ENCODE assay signal across 10 mouse cellular contexts in genomic region chr1:63213478-63214270, GRCm38 (mm10). TPM values are rescaled to one million over a fixed set of nuclear protein-coding genes. Genes with fewer than 3 reads are reported as not detected.
DNase-seq lines count a peak whose midpoint lies in the region; ATAC-seq and TF ChIP-seq lines count a peak whose summit lies in the region.
"Had no signal": no experiment of that assay in that cellular context is flagged by ENCODE, and none has a peak within 500 bp of the region (broad histone marks: within the 10 kb centered on the region; RNA-seq: fewer than 3 reads in every experiment).

No protein-coding gene starts in this region.

- no peaks in the 10 kb centered on the region for H3K36me3 ChIP-seq in kidney, postnatal 0 days (ENCODE audit: insufficient read depth, low read length)
- no peaks in the 10 kb centered on the region for H3K36me3 ChIP-seq in embryonic facial prominence, embryonic 10.5 days (replicated peaks)
- no peaks in the 10 kb centered on the region for H3K36me3 ChIP-seq in hindbrain, embryonic 10.5 days
- no peaks in the 10 kb centered on the region for H3K36me3 ChIP-seq in midbrain, postnatal 0 days (ENCODE audit: insufficient read depth, low read length)

- peak overlapping the region; percentile 41 for H3K4me2 ChIP-seq in kidney, postnatal 0 days (ENCODE audit: low read length)
- peak overlapping the region; percentile 26 for H3K4me2 ChIP-seq in midbrain, postnatal 0 days (ENCODE audit: low read depth, low read length, poor library complexity, severe bottlenecking)

- TF ChIP-seq CTCF in kidney, postnatal 0 days (IDR thresholded peaks at IDR 0.05; ENCODE audit: low read depth) = no peak
- no peak for TF ChIP-seq CTCF in midbrain, postnatal 0 days (IDR thresholded peaks at IDR 0.05)

- no peaks in the 10 kb centered on the region for H3K9me3 ChIP-seq in kidney, postnatal 0 days (replicated peaks; ENCODE audit: low read length)
- H3K9me3 ChIP-seq in embryonic facial prominence, embryonic 10.5 days = no peaks in the 10 kb centered on the region
- H3K9me3 ChIP-seq in hindbrain, embryonic 10.5 days = no peaks in the 10 kb centered on the region
- no peaks in the 10 kb centered on the region for H3K9me3 ChIP-seq in midbrain, postnatal 0 days (ENCODE audit: low read length)

- no peak overlapping the region for H3K27ac ChIP-seq in kidney, postnatal 0 days
- no peak overlapping the region; the same call in 1 of the 2 replicates for H3K27ac ChIP-seq in embryonic facial prominence, embryonic 10.5 days (replicated peaks)
- H3K27ac ChIP-seq in hindbrain, embryonic 10.5 days = peak overlapping the region; percentile 72
- 0 out of 2 replicates have a peak overlapping the region, but pooled peaks have one; percentile 39 for H3K27ac ChIP-seq in midbrain, postnatal 0 days (ENCODE audit: low read depth, low read length)

- peak; percentile 18 for DNase-seq in kidney, postnatal 0 days (ENCODE audit: low spot score)
- DNase-seq in kidney, postnatal 25 days = no peak
- no peak for DNase-seq in embryonic facial prominence, embryonic 10.5 days (ENCODE audit: low spot score)
- no peak for DNase-seq in hindbrain, embryonic 10.5 days (ENCODE audit: low spot score)
- DNase-seq in midbrain, postnatal 0 days (ENCODE audit: low spot score) = no peak
- no peak for DNase-seq in layer of hippocampus, adult 9-10 months (ENCODE audit: low spot score)
- DNase-seq in layer of hippocampus, postnatal 14 days (ENCODE audit: low spot score in 2 of 2) = no peak
- no peak for DNase-seq in spleen, postnatal 10 days (ENCODE audit: low spot score in 2 of 2)

- H3K27me3 ChIP-seq in kidney, postnatal 0 days (ENCODE audit: insufficient read depth, low read length) = no peaks in the 10 kb centered on the region
- H3K27me3 ChIP-seq in embryonic facial prominence, embryonic 10.5 days (replicated peaks; ENCODE audit: low read depth, poor library complexity, severe bottlenecking) = peaks cover 5% of the 10 kb centered on the region; the same call in 1 of the 2 replicates
- 0 out of 2 replicates have a peak, but pooled peaks cover 5% of the 10 kb centered on the region for H3K27me3 ChIP-seq in hindbrain, embryonic 10.5 days (ENCODE audit: insufficient read depth, poor library complexity, severe bottlenecking)
- no peaks in the 10 kb centered on the region for H3K27me3 ChIP-seq in midbrain, postnatal 0 days (ENCODE audit: insufficient read depth, low read length)

- no peak overlapping the region for H3K9ac ChIP-seq in kidney, postnatal 0 days (ENCODE audit: low read depth, low read length)
- 0 out of 2 replicates have a peak overlapping the region, but pooled peaks have one; percentile 42 for H3K9ac ChIP-seq in midbrain, postnatal 0 days (replicated peaks; ENCODE audit: low read length, poor library complexity, severe bottlenecking)

- 31% methylated on average over 22 of the region's 22 CpGs for WGBS in kidney, postnatal 0 days
- WGBS in embryonic facial prominence, embryonic 10.5 days = 17% methylated on average over 22 of the region's 22 CpGs
- WGBS in hindbrain, embryonic 10.5 days = 22% methylated on average over 22 of the region's 22 CpGs
- 14% methylated on average over 22 of the region's 22 CpGs for WGBS in midbrain, postnatal 0 days

- no peak for ATAC-seq in kidney, postnatal 0 days (replicated peaks; ENCODE audit: low FRiP score, low read depth)
- ATAC-seq in midbrain, postnatal 0 days (ENCODE audit: low FRiP score) = peak; percentile 56; the same call in 1 of the 2 replicates

- H3K4me1 ChIP-seq in kidney, postnatal 0 days (replicated peaks; ENCODE audit: insufficient read depth, low read length) = 0 out of 2 replicates have a peak, but pooled peaks cover 7% of the 10 kb centered on the region
- H3K4me1 ChIP-seq in embryonic facial prominence, embryonic 10.5 days = peaks cover 18% of the 10 kb centered on the region
- H3K4me1 ChIP-seq in hindbrain, embryonic 10.5 days (replicated peaks) = peaks cover 10% of the 10 kb centered on the region
- no peaks in the 10 kb centered on the region for H3K4me1 ChIP-seq in midbrain, postnatal 0 days (ENCODE audit: insufficient read depth, low read length)

- H3K4me3 ChIP-seq in kidney, postnatal 0 days (replicated peaks; ENCODE audit: low read depth, low read length) = no peak overlapping the region
- peak overlapping the region; percentile 44 for H3K4me3 ChIP-seq in embryonic facial prominence, embryonic 10.5 days
- H3K4me3 ChIP-seq in hindbrain, embryonic 10.5 days = peak overlapping the region; percentile 35
- 0 out of 2 replicates have a peak overlapping the region, but pooled peaks have one; percentile 12 for H3K4me3 ChIP-seq in midbrain, postnatal 0 days (ENCODE audit: low read depth, low read length)

RNA-seq across cellular contexts. Expression of gene Gpr1, which starts 0.7 kb away (rescaled TPM):
- polyA plus RNA-seq in kidney, postnatal 0 days (2015; fragmentation: Nextera tagmentation; extraction: Ambion mirVana) = 0.15 and 0.17 TPM in 2 replicates
- polyA plus RNA-seq in embryonic facial prominence, embryonic 10.5 days (2016; fragmentation: Nextera tagmentation; extraction: Ambion mirVana) = 0.10 and 0.12 TPM in 2 replicates
- 0.19 and 0.26 TPM in 2 replicates for polyA plus RNA-seq in hindbrain, embryonic 10.5 days (2016; fragmentation: Nextera tagmentation; extraction: Ambion mirVana)
- total RNA-seq in midbrain, postnatal 0 days (2014; rRNA removed) = 0.16 and 1.2 TPM in 2 replicates
- polyA plus RNA-seq in midbrain, postnatal 0 days (2015; fragmentation: Nextera tagmentation; extraction: Ambion mirVana) = 1.2 TPM in 2 replicates
- under 1 TPM; 0.19 to 0.28 TPM for total RNA-seq in layer of hippocampus, postnatal 14 days (2021)
- total RNA-seq: common myeloid progenitor, adult 5-6 weeks; megakaryocyte-erythroid progenitor cell, adult 5-6 weeks had no signal

RNA-seq across cellular contexts. Expression of gene Ndufs1, which starts 37.0 kb away (rescaled TPM):
- 178 and 181 TPM in 2 replicates for polyA plus RNA-seq in kidney, postnatal 0 days (2015; fragmentation: Nextera tagmentation; extraction: Ambion mirVana)
- 142 and 149 TPM in 2 replicates for polyA plus RNA-seq in embryonic facial prominence, embryonic 10.5 days (2016; fragmentation: Nextera tagmentation; extraction: Ambion mirVana)
- polyA plus RNA-seq in hindbrain, embryonic 10.5 days (2016; fragmentation: Nextera tagmentation; extraction: Ambion mirVana) = 124 and 134 TPM in 2 replicates
- total RNA-seq in midbrain, postnatal 0 days (2014; rRNA removed) = 117 and 137 TPM in 2 replicates
- polyA plus RNA-seq in midbrain, postnatal 0 days (2015; fragmentation: Nextera tagmentation; extraction: Ambion mirVana) = 128 and 134 TPM in 2 replicates
- 100 to 1,000 TPM; 150 to 164 TPM for total RNA-seq in layer of hippocampus, postnatal 14 days (2021)

RNA-seq across cellular contexts. Expression of gene Eef1b2, which starts 37.0 kb away (rescaled TPM):
- 545 and 580 TPM in 2 replicates for polyA plus RNA-seq in kidney, postnatal 0 days (2015; fragmentation: Nextera tagmentation; extraction: Ambion mirVana)
- polyA plus RNA-seq in embryonic facial prominence, embryonic 10.5 days (2016; fragmentation: Nextera tagmentation; extraction: Ambion mirVana) = 653 and 654 TPM in 2 replicates
- 512 and 606 TPM in 2 replicates for polyA plus RNA-seq in hindbrain, embryonic 10.5 days (2016; fragmentation: Nextera tagmentation; extraction: Ambion mirVana)
- 617 and 653 TPM in 2 replicates for total RNA-seq in midbrain, postnatal 0 days (2014; rRNA removed)
- polyA plus RNA-seq in midbrain, postnatal 0 days (2015; fragmentation: Nextera tagmentation; extraction: Ambion mirVana) = 449 and 480 TPM in 2 replicates
- 100 to 1,000 TPM; 390 to 404 TPM for total RNA-seq in layer of hippocampus, postnatal 14 days (2021)

RNA-seq across cellular contexts. Expression of gene Zdbf2, which starts 59.4 kb away (rescaled TPM):
- polyA plus RNA-seq in kidney, postnatal 0 days (2015; fragmentation: Nextera tagmentation; extraction: Ambion mirVana) = 2.3 and 2.5 TPM in 2 replicates
- 18.8 and 21.0 TPM in 2 replicates for polyA plus RNA-seq in embryonic facial prominence, embryonic 10.5 days (2016; fragmentation: Nextera tagmentation; extraction: Ambion mirVana)
- 16.4 and 18.3 TPM in 2 replicates for polyA plus RNA-seq in hindbrain, embryonic 10.5 days (2016; fragmentation: Nextera tagmentation; extraction: Ambion mirVana)
- total RNA-seq in midbrain, postnatal 0 days (2014; rRNA removed) = 31.6 and 35.3 TPM in 2 replicates
- polyA plus RNA-seq in midbrain, postnatal 0 days (2015; fragmentation: Nextera tagmentation; extraction: Ambion mirVana) = 26.7 and 45.9 TPM in 2 replicates
- total RNA-seq in layer of hippocampus, postnatal 14 days (2021) = 10 to 100 TPM; 20.9 to 21.3 TPM
- total RNA-seq: common myeloid progenitor, adult 5-6 weeks; megakaryocyte-erythroid progenitor cell, adult 5-6 weeks had no signal

Comparison
In these comparisons a context has a peak if more than half of its experiments do, and no peak if none do; other contexts are left out.
1. H3K27ac ChIP-seq: peak in hindbrain, embryonic 10.5 days (single experiment) and midbrain, postnatal 0 days (single experiment); none in kidney, postnatal 0 days (single experiment) and embryonic facial prominence, embryonic 10.5 days (single experiment).